Mouse (Mus musculus): ENCODE data around the gene Rab40c. TPM values are rescaled to one million over a fixed set of nuclear protein-coding genes. Genes with fewer than 3 reads are reported as not detected.
A peak's percentile ranks its signal among the peaks of the same experiment; 100 is the strongest.

Rab40c gene
- total and polyA plus RNA-seq, 3 experiments, result 15.2 to 20.5 (median 17.6) TPM

DNA sequence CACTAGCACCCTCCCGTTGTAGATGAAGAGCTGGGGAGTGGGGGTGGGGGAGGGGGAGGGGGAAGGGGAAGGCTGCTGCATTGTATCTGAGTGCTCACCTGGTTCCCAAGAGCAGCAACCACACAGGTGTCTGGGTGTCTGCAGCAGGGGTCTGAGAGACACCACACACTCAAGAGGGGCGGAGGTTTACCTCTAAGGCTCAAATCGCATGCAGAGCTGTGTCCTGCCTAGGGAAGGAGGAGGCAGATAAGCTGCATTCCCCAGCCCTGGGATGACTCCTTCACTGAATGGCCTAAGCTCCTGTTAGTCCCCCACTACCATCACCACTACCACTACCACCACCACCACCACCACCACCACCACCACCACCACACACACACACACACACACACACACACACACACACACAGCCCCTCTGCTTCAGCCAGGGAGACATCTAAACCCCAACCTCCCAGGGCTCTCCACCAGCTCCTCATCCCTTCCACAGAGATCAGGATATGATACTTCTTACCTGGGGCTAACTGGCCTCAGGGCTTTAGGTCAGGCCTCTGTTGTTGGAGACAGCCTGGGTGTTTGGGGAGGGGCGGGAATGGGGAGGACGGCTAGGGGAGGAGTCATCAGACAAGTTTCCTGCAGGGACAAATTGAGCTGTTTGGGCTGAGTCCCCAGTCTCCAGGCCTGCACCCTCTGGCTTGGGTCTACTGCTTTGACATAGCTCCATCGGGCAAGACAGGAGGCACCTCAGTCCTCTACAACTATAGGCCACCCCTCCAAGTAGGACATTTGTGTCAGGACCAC is 25.0 kb upstream of the Rab40c start, which contains the start of the genes Pigq and Nhlrc4:
Gene Pigq (minus strand): TSS at position 571 of the 798 bp plus-strand sequence.
Gene Nhlrc4 (minus strand): TSS at position 596 of the 798 bp plus-strand sequence.
- Histone ChIP-seq H3K79me2 (replicated peaks; ENCODE audit: control insufficient read depth, insufficient read depth, low read length) (no peaks in the 10 kb centered on the region), H3K27ac (peak within 1 kb of the TSS; percentile 57), H3K9ac (ENCODE audit: low read depth, low read length) (no peak within 1 kb of the TSS; the same call in 1 of the 2 replicates), H3K36me3 (ENCODE audit: control insufficient read depth, insufficient read depth, low read length) (no peaks in the 10 kb centered on the region), H3K4me1 (ENCODE audit: control insufficient read depth, insufficient read depth, low read length) (peaks cover 5% of the 10 kb centered on the region), H3K4me3 (no peak within 1 kb of the TSS), H3K27me3 (ENCODE audit: control insufficient read depth, insufficient read depth, low read length) (no peaks in the 10 kb centered on the region)
- intact Hi-C loops (cut with DNase I), result loop anchor here (5.0 kb wide), 1 partner anchor 52 kb away; no protein-coding TSS in a partner anchor
- WGBS, result 40% methylated on average over 6 of the region's 6 CpGs
- TF ChIP-seq CTCF (IDR thresholded peaks at IDR 0.05), result no peak
- TF ChIP-seq EP300 (IDR thresholded peaks at IDR 0.05; ENCODE audit: insufficient read depth, low read depth, low read length), result no peak
- no peak for TF ChIP-seq POLR2A (IDR thresholded peaks at IDR 0.05; ENCODE audit: insufficient read depth, low read depth, low read length)
- no peak for DNase-seq

DNA sequence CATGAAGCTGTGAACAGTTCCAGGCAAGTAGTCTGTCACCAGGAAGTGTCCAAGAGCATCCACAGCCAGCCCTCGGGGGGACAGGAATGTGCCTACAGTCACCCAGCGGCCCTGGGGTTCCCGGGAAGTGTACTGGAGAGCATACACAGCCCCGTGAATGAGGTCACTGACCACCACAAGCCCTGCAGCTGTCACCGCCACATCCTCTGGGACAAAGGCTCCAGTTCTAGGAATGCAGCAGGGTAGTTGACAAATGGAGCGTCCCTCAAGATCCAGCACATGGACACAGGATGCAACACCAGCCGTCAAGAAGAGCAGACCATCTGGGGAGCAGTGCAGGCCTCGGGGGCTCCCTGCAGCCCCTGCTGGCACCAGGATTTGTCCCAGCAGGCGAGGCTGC is 24.2 kb upstream of the Rab40c start:
- WGBS, result 72% methylated on average over 9 of the region's 9 CpGs
- DNase-seq, result no peak
- H3K4me1 ChIP-seq (ENCODE audit: control insufficient read depth, insufficient read depth, low read length), result peaks cover 5% of the 10 kb centered on the region
- H3K4me3 ChIP-seq, result no peak overlapping the region
- no peaks in the 10 kb centered on the region for H3K27me3 ChIP-seq (ENCODE audit: control insufficient read depth, insufficient read depth, low read length)
- H3K79me2 ChIP-seq (replicated peaks; ENCODE audit: control insufficient read depth, insufficient read depth, low read length), result no peaks in the 10 kb centered on the region
- intact Hi-C loops (cut with DNase I), result loop anchor here (5.0 kb wide), 1 partner anchor 51 kb away; no protein-coding TSS in a partner anchor
- TF ChIP-seq POLR2A (IDR thresholded peaks at IDR 0.05; ENCODE audit: insufficient read depth, low read depth, low read length) (no peak), EP300 (IDR thresholded peaks at IDR 0.05; ENCODE audit: insufficient read depth, low read depth, low read length) (no peak), CTCF (IDR thresholded peaks at IDR 0.05) (no peak)
- H3K27ac ChIP-seq, result no peak overlapping the region
- H3K9ac ChIP-seq (ENCODE audit: low read depth, low read length), result no peak overlapping the region
- H3K36me3 ChIP-seq (ENCODE audit: control insufficient read depth, insufficient read depth, low read length), result no peaks in the 10 kb centered on the region

DNA sequence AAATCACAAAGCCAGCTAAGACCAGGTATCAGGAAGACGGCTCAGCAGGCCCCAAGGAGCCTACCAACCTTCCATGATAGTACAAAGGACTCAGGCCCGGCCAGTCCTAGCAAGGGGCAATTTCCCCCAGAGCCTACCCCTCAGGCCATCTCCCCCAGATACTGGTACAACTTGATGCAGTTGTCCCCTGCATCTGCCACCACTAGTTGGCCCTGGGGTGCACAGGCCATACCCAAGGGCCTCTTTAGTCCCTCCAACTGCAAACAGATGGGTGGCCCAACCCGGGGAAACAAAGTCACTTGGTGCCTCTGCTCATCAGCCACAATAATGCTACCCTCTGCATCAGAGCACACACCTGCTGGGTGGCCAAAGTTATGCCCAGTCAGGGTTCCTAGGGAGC is 23.7 kb upstream of the Rab40c start:
- peaks cover 5% of the 10 kb centered on the region for H3K4me1 ChIP-seq (ENCODE audit: control insufficient read depth, insufficient read depth, low read length)
- H3K27me3 ChIP-seq (ENCODE audit: control insufficient read depth, insufficient read depth, low read length), result no peaks in the 10 kb centered on the region
- no peak for DNase-seq
- 84% methylated on average over 3 of the region's 3 CpGs for WGBS
- no peak overlapping the region for H3K27ac ChIP-seq
- no peaks in the 10 kb centered on the region for H3K79me2 ChIP-seq (replicated peaks; ENCODE audit: control insufficient read depth, insufficient read depth, low read length)
- no peak overlapping the region for H3K9ac ChIP-seq (ENCODE audit: low read depth, low read length)
- TF ChIP-seq POLR2A (IDR thresholded peaks at IDR 0.05; ENCODE audit: insufficient read depth, low read depth, low read length) (no peak), CTCF (IDR thresholded peaks at IDR 0.05) (no peak), EP300 (IDR thresholded peaks at IDR 0.05; ENCODE audit: insufficient read depth, low read depth, low read length) (no peak)
- H3K4me3 ChIP-seq, result no peak overlapping the region
- intact Hi-C loops (cut with DNase I), result loop anchor here (5.0 kb wide), 1 partner anchor 51 kb away; no protein-coding TSS in a partner anchor
- H3K36me3 ChIP-seq (ENCODE audit: control insufficient read depth, insufficient read depth, low read length), result no peaks in the 10 kb centered on the region

DNA sequence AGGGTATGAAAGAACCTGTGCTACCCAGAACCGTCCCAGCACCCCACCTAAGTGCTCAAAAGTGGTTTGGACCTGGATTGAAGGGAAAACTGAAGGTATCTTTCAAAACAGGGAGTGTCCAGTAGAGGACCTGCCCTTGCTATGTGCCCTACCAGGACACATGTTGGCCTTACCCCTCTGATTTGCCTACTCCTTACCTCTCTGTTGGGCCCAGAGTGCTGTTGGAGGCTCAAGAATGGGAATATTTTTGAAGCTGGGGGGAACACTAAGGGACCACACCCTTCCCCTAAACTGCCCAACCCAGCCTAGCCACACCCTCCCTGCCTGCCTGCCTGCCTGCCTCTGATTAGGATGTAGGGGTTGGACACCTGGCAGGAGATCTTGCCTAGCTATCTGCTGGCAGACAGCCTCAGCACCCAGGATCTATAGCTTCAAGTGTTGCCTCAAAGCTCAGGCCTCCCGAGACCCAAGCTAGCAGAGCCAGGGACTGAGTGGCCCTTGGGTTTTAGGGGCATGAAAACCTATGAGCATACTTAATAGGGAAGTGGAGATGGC is 23.1 kb upstream of the Rab40c start:
- Histone ChIP-seq H3K27ac (0 out of 2 replicates have a peak overlapping the region, but pooled peaks have one; percentile 9), H3K4me3 (no peak overlapping the region)

DNA sequence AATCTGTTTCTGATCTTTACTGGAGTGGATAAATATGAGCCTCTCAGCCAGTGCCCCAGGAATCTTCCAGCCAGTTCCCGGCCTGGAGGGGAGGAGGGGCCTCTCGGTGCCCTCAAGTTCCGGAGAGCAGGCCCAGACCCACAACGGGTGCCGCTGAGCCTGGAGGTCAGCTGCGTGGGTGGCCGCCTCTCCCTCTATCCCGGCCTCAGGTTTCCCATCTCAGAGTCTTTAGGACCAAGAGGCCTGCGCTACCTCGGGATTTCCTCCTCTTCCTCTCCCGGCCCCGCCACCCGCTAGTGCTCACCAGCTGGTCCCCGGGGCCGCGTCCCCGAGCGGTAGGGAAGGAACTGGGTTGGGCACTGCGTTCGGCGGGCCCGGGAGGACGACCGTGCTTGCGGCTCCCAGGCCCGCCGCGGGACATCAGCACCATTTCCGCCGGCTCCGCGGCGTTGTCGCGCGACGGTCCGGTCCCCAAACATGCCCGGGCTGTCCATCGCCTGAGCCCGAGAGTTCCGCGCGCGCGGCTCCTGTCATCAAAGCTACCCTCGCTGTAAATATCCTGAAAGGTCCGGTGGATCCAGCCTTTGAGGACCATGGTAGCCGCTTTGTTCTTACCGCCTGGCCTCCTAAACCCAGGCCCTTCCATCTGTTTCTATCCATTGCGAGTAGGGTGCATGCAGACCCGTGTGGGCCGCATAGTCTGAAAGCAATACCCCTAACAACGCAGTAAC is 22.1 kb upstream of the Rab40c start:
- TF ChIP-seq POLR2A (IDR thresholded peaks at IDR 0.05; ENCODE audit: insufficient read depth, low read depth, low read length), result peak; percentile 69
- TF ChIP-seq EP300 (IDR thresholded peaks at IDR 0.05; ENCODE audit: insufficient read depth, low read depth, low read length), result no peak
- no peak for TF ChIP-seq CTCF (IDR thresholded peaks at IDR 0.05)
- Histone ChIP-seq H3K27ac (peak overlapping the region; percentile 79), H3K9ac (ENCODE audit: low read depth, low read length) (peak overlapping the region; percentile 92), H3K4me3 (peak overlapping the region; percentile 74), H3K79me2 (replicated peaks; ENCODE audit: control insufficient read depth, insufficient read depth, low read length) (no peaks in the 10 kb centered on the region), H3K4me1 (ENCODE audit: control insufficient read depth, insufficient read depth, low read length) (peaks cover 5% of the 10 kb centered on the region), H3K36me3 (ENCODE audit: control insufficient read depth, insufficient read depth, low read length) (no peaks in the 10 kb centered on the region), H3K27me3 (ENCODE audit: control insufficient read depth, insufficient read depth, low read length) (no peaks in the 10 kb centered on the region)
- peak; percentile 86 to 90 for DNase-seq
- intact Hi-C loops (cut with DNase I), result loop anchor here (2.0 to 5.0 kb wide), 3 partner anchors 21 to 49 kb away; no protein-coding TSS in a partner anchor
- 3% methylated on average over 54 of the region's 54 CpGs for WGBS

More for the DNA sequence above, 23.1 kb upstream of the Rab40c start:
- intact Hi-C loops (cut with DNase I), result loop anchor here (5.0 kb wide), 1 partner anchor 50 kb away; no protein-coding TSS in a partner anchor
- no peak for DNase-seq
- Histone ChIP-seq H3K9ac (ENCODE audit: low read depth, low read length) (no peak overlapping the region), H3K4me1 (ENCODE audit: control insufficient read depth, insufficient read depth, low read length) (peaks cover 5% of the 10 kb centered on the region), H3K36me3 (ENCODE audit: control insufficient read depth, insufficient read depth, low read length) (no peaks in the 10 kb centered on the region), H3K79me2 (replicated peaks; ENCODE audit: control insufficient read depth, insufficient read depth, low read length) (no peaks in the 10 kb centered on the region), H3K27me3 (ENCODE audit: control insufficient read depth, insufficient read depth, low read length) (no peaks in the 10 kb centered on the region)
- TF ChIP-seq CTCF (IDR thresholded peaks at IDR 0.05) (no peak), POLR2A (IDR thresholded peaks at IDR 0.05; ENCODE audit: insufficient read depth, low read depth, low read length) (no peak), EP300 (IDR thresholded peaks at IDR 0.05; ENCODE audit: insufficient read depth, low read depth, low read length) (no peak)
- WGBS, result 69% methylated on average over 2 of the region's 2 CpGs
